Mouse (Mus musculus): Measurements from ENCODE around the gene Rhobtb3. TPM values are rescaled to one million over a fixed set of nuclear protein-coding genes. Genes with fewer than 3 reads are reported as not detected.

The Rhobtb3 gene
- polyA plus RNA-seq (2016; fragmentation: Nextera tagmentation; extraction: Ambion mirVana) = 55.4 and 66.0 TPM in 2 replicates

GRCm38 (mm10) chr13:75943189-75944043 lies at the start of gene Rhobtb3:
Rhobtb3 (minus strand) TSS chr13:75943925.
- H3K27ac ChIP-seq (replicated peaks) = peak within 1 kb of the TSS; percentile 100
- peak; percentile 92 for ATAC-seq (ENCODE audit: low FRiP score, low read depth)
- peak within 1 kb of the TSS; percentile 62 for H3K4me3 ChIP-seq
- H3K36me3 ChIP-seq = peaks cover 10% of the 10 kb centered on the region
- WGBS = under 1% methylated on average over 91 of the region's 110 CpGs
- H3K4me1 ChIP-seq = peaks cover 16% of the 10 kb centered on the region
- H3K27me3 ChIP-seq = no peaks in the 10 kb centered on the region
- H3K9ac ChIP-seq (replicated peaks) = peak within 1 kb of the TSS; percentile 93
- peak within 1 kb of the TSS; percentile 64 for H3K4me2 ChIP-seq (replicated peaks)
- no peaks in the 10 kb centered on the region for H3K9me3 ChIP-seq

GRCm38 (mm10) chr13:75992169-75993028 lies 48.7 kb upstream of the Rhobtb3 start:
- Histone ChIP-seq H3K4me2 (replicated peaks) (no peak overlapping the region), H3K36me3 (no peaks in the 10 kb centered on the region), H3K27ac (replicated peaks) (peak overlapping the region; percentile 54), H3K9ac (replicated peaks) (no peak overlapping the region), H3K4me1 (no peaks in the 10 kb centered on the region), H3K27me3 (no peaks in the 10 kb centered on the region), H3K9me3 (0 out of 2 replicates have a peak, but pooled peaks cover 2% of the 10 kb centered on the region), H3K4me3 (no peak overlapping the region)
- peak; percentile 95 for ATAC-seq (ENCODE audit: low FRiP score, low read depth)
- 58% methylated on average over 9 of the region's 9 CpGs for WGBS

GRCm38 (mm10) chr13:75988096-75988495 lies 44.4 kb upstream of the Rhobtb3 start:
- no peak for ATAC-seq (ENCODE audit: low FRiP score, low read depth)
- no peak overlapping the region for H3K9ac ChIP-seq (replicated peaks)
- no peaks in the 10 kb centered on the region for H3K4me1 ChIP-seq
- no peak overlapping the region for H3K27ac ChIP-seq (replicated peaks)
- H3K4me3 ChIP-seq = no peak overlapping the region
- no peaks in the 10 kb centered on the region for H3K36me3 ChIP-seq
- 88% methylated on average over 1 of the region's 1 CpGs for WGBS
- H3K27me3 ChIP-seq = no peaks in the 10 kb centered on the region
- H3K4me2 ChIP-seq (replicated peaks) = no peak overlapping the region
- H3K9me3 ChIP-seq = no peaks in the 10 kb centered on the region

- Histone ChIP-seq H3K4me2 (replicated peaks) (no peak overlapping the region), H3K27ac (replicated peaks) (no peak overlapping the region), H3K9ac (replicated peaks) (no peak overlapping the region), H3K4me1 (no peaks in the 10 kb centered on the region), H3K9me3 (no peaks in the 10 kb centered on the region), H3K27me3 (no peaks in the 10 kb centered on the region), H3K4me3 (no peak overlapping the region), H3K36me3 (no peaks in the 10 kb centered on the region)
- no peak for ATAC-seq (ENCODE audit: low FRiP score, low read depth)
Measured at GRCm38 (mm10) chr13:75981901-75982300, 38.2 kb upstream of the Rhobtb3 start.

GRCm38 (mm10) chr13:75976649-75977048 lies 32.9 kb upstream of the Rhobtb3 start:
- Histone ChIP-seq H3K9ac (replicated peaks) (no peak overlapping the region), H3K27me3 (no peaks in the 10 kb centered on the region), H3K36me3 (no peaks in the 10 kb centered on the region), H3K4me1 (no peaks in the 10 kb centered on the region), H3K4me3 (no peak overlapping the region), H3K4me2 (replicated peaks) (no peak overlapping the region), H3K27ac (replicated peaks) (no peak overlapping the region), H3K9me3 (no peaks in the 10 kb centered on the region)
- ATAC-seq (ENCODE audit: low FRiP score, low read depth) = no peak
- 83% methylated on average over 2 of the region's 2 CpGs for WGBS

GRCm38 (mm10) chr13:75976218-75976617 lies 32.5 kb upstream of the Rhobtb3 start:
- Histone ChIP-seq H3K4me2 (replicated peaks) (no peak overlapping the region), H3K9me3 (no peaks in the 10 kb centered on the region), H3K9ac (replicated peaks) (no peak overlapping the region), H3K27ac (replicated peaks) (no peak overlapping the region), H3K4me1 (no peaks in the 10 kb centered on the region), H3K36me3 (no peaks in the 10 kb centered on the region), H3K4me3 (no peak overlapping the region), H3K27me3 (no peaks in the 10 kb centered on the region)
- 91% methylated on average over 2 of the region's 2 CpGs for WGBS
- no peak for ATAC-seq (ENCODE audit: low FRiP score, low read depth)

GRCm38 (mm10) chr13:75975629-75976028 lies 31.9 kb upstream of the Rhobtb3 start:
- Histone ChIP-seq H3K27me3 (no peaks in the 10 kb centered on the region), H3K9me3 (no peaks in the 10 kb centered on the region), H3K36me3 (no peaks in the 10 kb centered on the region), H3K27ac (replicated peaks) (no peak overlapping the region), H3K4me1 (no peaks in the 10 kb centered on the region), H3K9ac (replicated peaks) (no peak overlapping the region), H3K4me2 (replicated peaks) (no peak overlapping the region), H3K4me3 (no peak overlapping the region)
- no peak for ATAC-seq (ENCODE audit: low FRiP score, low read depth)
- WGBS = 76% methylated on average over 1 of the region's 1 CpGs

GRCm38 (mm10) chr13:75974481-75974880 lies 30.8 kb upstream of the Rhobtb3 start:
- Histone ChIP-seq H3K36me3 (no peaks in the 10 kb centered on the region), H3K27ac (replicated peaks) (no peak overlapping the region), H3K4me3 (no peak overlapping the region), H3K9me3 (no peaks in the 10 kb centered on the region), H3K9ac (replicated peaks) (no peak overlapping the region), H3K4me2 (replicated peaks) (no peak overlapping the region), H3K4me1 (no peaks in the 10 kb centered on the region), H3K27me3 (no peaks in the 10 kb centered on the region)
- WGBS = 81% methylated on average over 2 of the region's 2 CpGs
- ATAC-seq (ENCODE audit: low FRiP score, low read depth) = no peak

- no peaks in the 10 kb centered on the region for H3K36me3 ChIP-seq
- 83% methylated on average over 1 of the region's 1 CpGs for WGBS
- H3K27ac ChIP-seq (replicated peaks) = no peak within 1 kb of the TSS
- H3K4me1 ChIP-seq = no peaks in the 10 kb centered on the region
- ATAC-seq (ENCODE audit: low FRiP score, low read depth) = no peak
- no peak within 1 kb of the TSS for H3K9ac ChIP-seq (replicated peaks)
- no peak within 1 kb of the TSS for H3K4me3 ChIP-seq
- no peaks in the 10 kb centered on the region for H3K27me3 ChIP-seq
- H3K9me3 ChIP-seq = no peaks in the 10 kb centered on the region
- H3K4me2 ChIP-seq (replicated peaks) = no peak within 1 kb of the TSS
Measured at GRCm38 (mm10) chr13:75966850-75967249, 23.1 kb upstream of the Rhobtb3 start, which contains the start of gene Spata9. Spata9 (plus strand) TSS chr13:75967150.

- H3K4me1 ChIP-seq = no peaks in the 10 kb centered on the region
- no peak overlapping the region for H3K9ac ChIP-seq (replicated peaks)
- no peak overlapping the region for H3K4me2 ChIP-seq (replicated peaks)
- H3K27me3 ChIP-seq = no peaks in the 10 kb centered on the region
- no peak overlapping the region for H3K4me3 ChIP-seq
- no peak overlapping the region for H3K27ac ChIP-seq (replicated peaks)
- no peaks in the 10 kb centered on the region for H3K36me3 ChIP-seq
- ATAC-seq (ENCODE audit: low FRiP score, low read depth) = no peak
- H3K9me3 ChIP-seq = no peaks in the 10 kb centered on the region
Measured at GRCm38 (mm10) chr13:75955357-75955992, 11.8 kb upstream of the Rhobtb3 start.

GRCm38 (mm10) chr13:75950295-75950694 lies 6.6 kb upstream of the Rhobtb3 start:
- Histone ChIP-seq H3K36me3 (no peaks in the 10 kb centered on the region), H3K27ac (replicated peaks) (no peak overlapping the region), H3K27me3 (no peaks in the 10 kb centered on the region), H3K4me2 (replicated peaks) (no peak overlapping the region), H3K4me1 (no peaks in the 10 kb centered on the region), H3K4me3 (no peak overlapping the region), H3K9ac (replicated peaks) (no peak overlapping the region), H3K9me3 (no peaks in the 10 kb centered on the region)
- no peak for ATAC-seq (ENCODE audit: low FRiP score, low read depth)
- 60% methylated on average over 1 of the region's 1 CpGs for WGBS

Measured in midbrain, embryonic 12.5 days (tissue).